Mouse (Mus musculus): ENCODE results near the gene Sdccag8. TPM values are rescaled to one million over a fixed set of nuclear protein-coding genes. Genes with fewer than 3 reads are reported as not detected.
A peak's percentile ranks its signal among the peaks of the same experiment; 100 is the strongest.

The Sdccag8 gene
- total RNA-seq (2021) = 1 to 10 TPM; 7.2 to 7.6 TPM
- long read RNA-seq, experiment 1, transcript Sdccag8-201 (18 exons, 2,776 nt) = major isoform, 5 of 14 reads
- long read RNA-seq, experiment 1, partial matches to known transcripts = 2 of 14 reads
- long read RNA-seq, experiment 1, other reads (novel, unspliced or antisense) = 7 of 14 reads
- long read RNA-seq, experiment 2, partial matches to known transcripts = 1 of 10 reads
- long read RNA-seq, experiment 2, other reads (novel, unspliced or antisense) = 6 of 10 reads

- DNase-seq = peak; percentile 91
Observed at GRCm38 (mm10) chr1:176814591-176815062, at the start of gene Sdccag8. TSS of gene Sdccag8 (plus strand) at chr1:176814660.

- DNase-seq = no peak
Observed at GRCm38 (mm10) chr1:176774533-176774932, 39.9 kb upstream of the Sdccag8 start.

DNA sequence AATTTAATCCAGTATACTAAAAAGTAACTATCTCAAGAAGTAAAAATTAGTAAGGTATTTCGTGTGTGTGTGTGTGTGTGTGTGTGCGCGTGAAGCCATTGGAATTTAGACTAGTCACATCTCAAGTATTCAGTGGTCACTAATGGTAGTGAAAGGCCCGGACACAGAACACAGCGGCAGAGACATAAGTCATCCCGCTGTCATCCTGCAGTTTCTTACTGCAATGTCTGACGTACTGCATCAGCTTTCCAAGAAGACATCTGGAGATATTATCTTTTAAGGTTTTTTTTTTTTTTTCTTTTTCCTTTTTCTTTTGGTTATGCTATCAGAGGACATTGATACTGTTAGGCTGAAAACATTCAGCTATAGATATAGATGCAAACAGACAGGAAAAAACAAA lies 25.1 kb upstream of the Sdccag8 start:
- no peak for DNase-seq

DNA sequence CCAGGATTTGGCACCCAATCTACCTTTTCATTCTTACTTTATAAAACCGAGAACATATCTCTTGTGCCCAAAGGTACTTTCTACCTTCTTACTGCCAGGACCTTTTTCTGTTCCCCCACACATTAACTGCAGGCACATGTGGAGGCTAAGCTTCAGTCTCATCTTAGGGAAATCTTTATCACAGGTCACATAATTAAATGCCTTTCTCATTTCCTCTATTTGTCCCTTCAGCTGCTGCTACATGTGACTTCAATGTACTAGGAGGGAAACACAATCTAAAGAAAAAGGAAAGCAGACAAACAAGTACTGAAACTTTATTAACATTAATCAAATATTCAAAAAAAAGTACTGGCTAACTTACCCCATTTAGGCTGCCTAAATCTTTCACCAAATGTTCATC lies 22.3 kb upstream of the Sdccag8 start:
- DNase-seq = no peak

- no peak for DNase-seq
Observed at GRCm38 (mm10) chr1:176798673-176799072, 15.8 kb upstream of the Sdccag8 start.

- peak; percentile 52 for DNase-seq
Observed at GRCm38 (mm10) chr1:176800728-176801365, 13.6 kb upstream of the Sdccag8 start.

DNA sequence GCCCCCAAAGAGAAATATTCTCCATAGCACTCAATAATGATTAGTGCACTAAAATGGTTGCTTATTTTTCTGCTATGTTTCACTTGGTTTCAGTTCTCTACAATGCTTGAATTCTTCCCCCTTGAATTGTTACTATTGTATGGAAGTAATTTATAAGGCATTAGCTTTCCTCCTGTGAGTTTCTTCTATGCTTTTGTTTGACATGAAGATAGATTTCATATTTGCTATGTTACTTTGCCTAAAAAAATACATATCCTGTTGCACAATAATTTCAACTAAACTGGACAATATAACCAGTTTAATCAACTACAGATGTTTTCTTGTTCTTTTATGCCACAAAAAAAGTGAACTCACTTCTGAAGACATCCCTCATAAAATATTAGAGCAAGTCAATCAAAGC lies 4.3 kb upstream of the Sdccag8 start:
- no peak for DNase-seq

GRCm38 (mm10) chr1:176811892-176812291 lies 2.6 kb upstream of the Sdccag8 start:
- no peak for DNase-seq

GRCm38 (mm10) chr1:176812491-176813291 lies 1.8 kb upstream of the Sdccag8 start:
- DNase-seq = no peak

GRCm38 (mm10) chr1:176813292-176814035 lies 996 bp upstream of the Sdccag8 start:
- DNase-seq = peak; percentile 73

DNA sequence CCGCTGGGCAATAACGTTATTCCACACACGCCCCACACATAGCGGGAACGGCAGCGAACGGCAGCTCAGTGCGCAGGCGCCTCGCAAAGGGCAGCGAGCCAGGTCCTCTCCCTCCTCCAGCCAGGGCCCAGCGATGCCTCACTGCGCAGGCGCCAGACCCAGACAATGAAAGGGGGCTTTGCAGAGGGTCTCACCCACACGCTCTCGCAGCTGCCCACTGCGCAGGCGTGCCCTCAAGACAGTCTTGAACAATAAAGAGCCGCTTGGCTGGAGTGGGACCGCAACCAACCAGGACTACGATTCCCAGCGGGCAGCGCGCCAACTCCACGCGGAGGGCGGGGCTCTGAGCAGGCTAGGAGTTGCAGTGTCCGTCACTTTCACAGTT lies 432 bp upstream of the Sdccag8 start, which contains the start of gene Cep170:
TSS of gene Cep170 (minus strand) at position 32 of the 385 bp plus-strand sequence.
- DNase-seq = peak; percentile 100

GRCm38 (mm10) chr1:176816728-176817127 lies 2.3 kb downstream of the Sdccag8 start:
- no peak for DNase-seq

- no peak for DNase-seq
Observed at GRCm38 (mm10) chr1:176818147-176818546, 3.7 kb downstream of the Sdccag8 start.

- DNase-seq = no peak
Observed at GRCm38 (mm10) chr1:176818763-176819162, 4.3 kb downstream of the Sdccag8 start.

DNA sequence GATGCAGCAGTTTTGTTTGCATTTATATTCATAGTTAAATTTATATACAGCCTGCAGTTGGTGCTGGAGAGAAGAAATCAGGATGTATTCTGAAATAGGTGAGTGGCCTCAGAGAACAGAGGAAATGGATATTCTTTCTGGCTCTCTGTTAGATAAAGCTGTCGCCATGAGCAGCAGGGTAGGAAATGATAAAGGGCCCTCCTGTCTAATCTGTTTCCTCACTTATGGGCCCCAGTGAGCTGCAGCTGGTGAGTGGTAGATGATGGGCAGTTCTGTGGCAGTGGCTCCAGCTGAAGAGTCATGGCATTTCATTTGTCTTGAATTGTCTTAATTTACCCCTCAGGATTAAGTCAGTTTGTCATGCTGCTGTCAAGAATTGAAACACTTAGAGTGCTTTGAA lies 7.5 kb downstream of the Sdccag8 start:
- DNase-seq = no peak

DNA sequence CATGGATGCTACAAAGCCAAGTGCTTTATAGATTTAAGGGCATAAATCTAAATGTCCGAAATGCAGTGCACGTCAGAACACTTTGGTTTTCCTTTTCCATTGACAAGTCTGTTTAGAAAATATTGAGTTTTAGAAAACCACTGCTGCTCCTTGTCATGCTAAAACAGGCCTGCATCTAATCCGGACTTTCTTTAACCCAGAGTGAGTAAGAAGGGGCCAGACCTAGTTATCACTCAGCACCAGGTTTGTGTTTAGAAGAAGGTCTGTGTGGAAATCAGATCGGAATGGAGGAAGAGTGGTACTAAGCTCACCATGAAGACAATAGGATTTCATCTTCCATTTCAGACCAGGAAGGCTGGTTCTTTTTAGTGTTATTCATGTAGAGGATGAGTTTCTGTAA lies 8.5 kb downstream of the Sdccag8 start:
- no peak for DNase-seq

- DNase-seq = no peak
Observed at GRCm38 (mm10) chr1:176823889-176824288, 9.4 kb downstream of the Sdccag8 start.

- no peak for DNase-seq
Observed at GRCm38 (mm10) chr1:176824611-176825010, 10.2 kb downstream of the Sdccag8 start.

DNA sequence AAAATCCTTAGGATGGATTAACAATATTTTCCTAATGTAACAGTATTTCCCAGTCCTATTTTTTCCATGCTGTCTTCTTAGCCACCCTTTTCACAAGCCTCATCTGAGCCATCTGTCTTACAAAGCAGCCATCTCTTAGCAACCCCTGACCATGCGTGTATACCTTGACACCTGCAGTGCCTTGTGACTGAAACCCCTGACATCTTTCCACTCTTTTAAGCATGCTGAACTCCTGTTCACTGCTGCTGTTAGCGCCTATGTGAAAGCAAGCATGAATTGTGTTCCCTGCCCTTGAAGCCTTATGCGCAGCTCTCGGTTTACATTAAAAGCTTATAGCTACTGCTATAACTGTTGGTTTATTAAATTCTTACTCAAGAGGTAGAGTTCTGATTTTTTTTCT lies 10.6 kb downstream of the Sdccag8 start:
- no peak for DNase-seq

GRCm38 (mm10) chr1:176826186-176826585 lies 11.7 kb downstream of the Sdccag8 start:
- no peak for DNase-seq

DNA sequence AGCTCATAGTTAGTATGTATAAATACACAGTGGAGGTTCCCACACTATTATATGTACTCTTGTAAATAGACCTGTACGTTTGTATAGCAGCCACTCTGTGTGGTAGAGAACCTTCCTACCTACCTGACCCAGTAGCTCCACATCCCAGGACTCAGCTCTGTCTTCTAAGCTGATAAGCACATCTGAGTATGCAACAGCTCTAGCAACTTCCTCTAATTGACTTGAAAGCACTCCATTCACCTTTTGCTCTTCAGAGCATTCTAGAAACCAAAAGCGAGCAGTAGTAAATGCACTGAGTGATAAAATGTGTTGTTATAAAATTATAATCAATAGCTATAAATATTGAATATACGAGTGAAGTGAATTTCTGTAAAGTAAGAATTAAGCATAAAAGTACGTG lies 12.5 kb downstream of the Sdccag8 start:
- no peak for DNase-seq

GRCm38 (mm10) chr1:176827365-176827764 lies 12.9 kb downstream of the Sdccag8 start:
- DNase-seq = no peak
